Mouse (Mus musculus): ENCODE results near the gene Birc6.
"Not testable (repeated sequence)": the region's sequence is repeated elsewhere in the genome, so short reads cannot be mapped to it uniquely, and the experiment has no call there.

Birc6 gene

DNA sequence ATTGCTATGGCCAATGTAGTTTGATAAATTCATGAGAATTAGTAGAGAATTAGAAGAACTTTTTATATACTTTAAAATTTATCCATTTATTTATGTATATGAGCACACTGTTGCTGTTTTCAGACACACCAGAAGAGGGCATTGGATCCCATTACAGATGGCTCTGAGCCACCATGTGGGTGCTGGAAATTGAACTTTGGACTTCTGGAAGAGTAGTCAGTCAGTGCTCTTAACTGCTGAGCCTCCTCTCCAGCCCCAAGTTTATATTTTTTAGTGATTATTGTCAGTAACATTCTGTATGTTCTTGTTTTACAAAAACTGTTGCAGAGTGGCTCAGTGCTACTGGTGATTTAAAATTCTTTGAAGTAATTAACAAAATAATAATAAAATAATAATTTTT, 36.1 kb downstream of the Birc6 start:
- DNase-seq = no peak

- no peak for DNase-seq
Measured at GRCm38 (mm10) chr17:74569219-74569618, 41.1 kb downstream of the Birc6 start.

DNA sequence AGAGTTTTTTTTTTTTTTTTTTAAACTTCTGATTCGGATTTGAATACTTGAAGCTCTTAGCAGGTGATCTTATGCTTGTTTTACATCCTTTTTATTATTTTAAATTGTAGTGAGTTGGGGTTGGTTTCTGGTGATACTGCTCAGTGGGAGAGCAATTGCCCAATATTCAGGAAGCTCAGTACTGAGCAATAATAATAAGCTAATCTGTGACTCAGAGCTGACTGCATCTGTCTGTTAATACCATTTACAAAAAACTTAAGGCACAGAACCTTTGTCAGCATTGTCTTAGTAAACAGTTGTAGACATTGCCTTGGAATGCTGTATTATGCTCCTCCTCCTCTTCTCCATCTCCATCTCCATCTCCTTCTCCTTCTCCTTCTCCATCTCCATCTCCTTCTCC, 42.5 kb downstream of the Birc6 start:
- DNase-seq = no peak

DNA sequence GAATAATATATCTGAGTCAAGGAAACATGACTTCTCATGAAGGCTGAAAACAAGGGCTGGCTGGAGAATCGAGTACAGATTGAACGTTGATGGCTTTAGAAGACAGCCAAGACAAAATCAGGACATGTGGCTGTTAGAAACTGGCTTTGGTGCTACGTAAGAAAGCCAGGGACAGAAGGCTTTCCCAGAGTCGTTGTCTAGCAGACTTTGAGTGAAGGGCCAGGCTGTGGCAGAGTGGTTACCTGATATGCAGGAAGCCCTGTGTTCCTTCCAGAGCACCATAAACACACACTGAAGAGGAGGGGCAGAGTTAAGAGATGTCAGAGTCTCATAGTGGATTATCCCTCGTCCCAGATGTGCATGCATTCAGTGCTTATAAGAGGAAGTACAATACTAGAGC, 49.1 kb downstream of the Birc6 start:
- DNase-seq = peak; percentile 8

DNA sequence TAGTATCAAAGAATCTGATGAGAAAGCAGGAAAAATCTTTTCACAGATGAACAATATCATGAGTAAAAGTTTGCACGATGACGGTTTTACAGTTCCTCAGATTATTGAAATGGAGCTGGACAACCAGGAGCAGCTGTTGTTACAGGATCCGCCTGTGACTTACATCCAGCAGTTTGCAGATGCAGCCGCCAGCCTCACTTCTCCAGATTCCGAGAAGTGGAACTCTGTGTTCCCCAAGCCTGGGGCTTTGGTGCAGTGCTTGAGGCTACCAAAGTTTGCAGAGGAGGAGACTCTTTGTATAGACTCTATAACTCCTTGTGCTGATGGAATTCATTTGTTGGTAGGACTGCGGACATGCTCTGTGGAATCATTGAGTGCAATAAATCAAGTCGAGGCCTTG, 51.5 kb downstream of the Birc6 start:
- DNase-seq = no peak

GRCm38 (mm10) chr17:74580738-74581137, 52.6 kb downstream of the Birc6 start:
- DNase-seq = no peak

DNA sequence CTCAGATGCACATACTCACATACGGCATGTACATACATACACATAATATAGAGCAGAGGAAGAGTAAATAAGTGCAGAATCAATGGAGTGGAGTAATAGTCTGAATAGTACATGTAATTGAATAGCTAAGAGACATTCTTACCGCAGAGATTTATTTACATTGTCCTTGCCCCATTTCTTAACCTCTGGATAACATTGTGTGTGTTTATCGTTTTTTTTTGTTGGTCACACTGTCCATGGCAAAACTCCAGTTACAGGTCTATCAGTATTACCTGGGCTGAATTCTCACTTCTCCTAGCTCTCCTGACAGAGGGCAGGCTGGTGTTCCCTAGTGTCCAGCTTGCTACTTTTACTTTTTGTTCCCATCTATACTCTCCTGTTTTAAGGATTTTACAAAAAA, 58.7 kb downstream of the Birc6 start:
- no peak for DNase-seq

- DNase-seq = no peak
Measured at GRCm38 (mm10) chr17:74598908-74599307, 70.8 kb downstream of the Birc6 start.

DNA sequence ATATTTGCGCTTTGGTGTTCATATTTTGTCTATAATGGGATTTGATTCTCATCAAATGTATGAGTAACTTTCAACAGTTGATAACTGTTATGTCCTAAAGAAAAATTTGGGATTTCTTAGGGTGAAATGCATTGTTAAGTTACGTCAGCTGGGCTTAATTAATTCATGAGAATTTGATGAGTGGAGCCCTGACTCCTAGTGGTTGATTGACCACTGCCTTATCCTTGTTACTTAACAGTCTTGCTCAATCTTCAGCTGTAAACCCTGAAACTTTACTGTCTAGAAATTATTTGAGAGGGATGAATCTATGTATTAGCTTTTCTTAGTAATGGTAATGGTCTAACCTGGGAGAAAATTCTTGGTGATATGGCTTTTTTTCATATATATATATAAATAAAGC, 71.3 kb downstream of the Birc6 start:
- no peak for DNase-seq

DNA sequence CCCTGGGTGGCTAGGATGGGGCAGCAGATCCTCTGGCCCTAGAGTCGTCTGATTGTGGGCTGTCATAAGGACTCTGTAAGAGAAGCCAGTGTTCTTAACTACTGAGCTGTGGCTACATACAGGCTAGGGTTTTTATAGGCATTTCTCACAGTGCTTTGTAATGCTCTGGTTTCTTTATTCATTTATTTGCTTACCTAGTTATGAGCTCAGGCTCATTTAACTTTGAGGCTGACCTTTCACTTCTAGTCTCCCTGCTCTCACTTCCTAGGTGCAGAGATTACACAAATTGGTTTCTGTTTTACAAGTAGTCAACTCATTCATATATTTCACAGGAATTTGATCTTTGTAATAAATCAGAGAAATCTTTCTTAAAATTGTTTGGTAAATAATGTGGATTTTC, 73.1 kb downstream of the Birc6 start:
- DNase-seq = no peak

DNA sequence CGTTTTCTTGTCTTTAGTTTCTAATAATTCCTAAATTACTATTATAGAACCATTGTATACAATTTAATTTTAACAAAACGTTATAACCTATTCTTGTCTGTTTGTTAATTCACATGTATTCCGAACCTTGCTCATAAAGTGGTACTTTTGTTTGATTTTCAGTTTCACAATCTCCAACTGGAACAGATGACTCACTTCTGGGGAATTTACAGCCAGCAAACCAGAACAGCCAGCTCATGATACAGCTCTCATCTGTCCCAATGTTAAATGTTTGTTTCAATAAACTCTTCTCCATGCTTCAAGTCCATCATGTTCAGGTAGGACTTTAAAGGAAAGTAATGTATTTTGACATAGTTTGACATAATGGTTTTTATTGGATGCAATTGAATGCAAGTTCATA, 102.7 kb downstream of the Birc6 start:
- DNase-seq = no peak

- DNase-seq = no peak
Measured at GRCm38 (mm10) chr17:74642445-74642844, 114.3 kb downstream of the Birc6 start.

DNA sequence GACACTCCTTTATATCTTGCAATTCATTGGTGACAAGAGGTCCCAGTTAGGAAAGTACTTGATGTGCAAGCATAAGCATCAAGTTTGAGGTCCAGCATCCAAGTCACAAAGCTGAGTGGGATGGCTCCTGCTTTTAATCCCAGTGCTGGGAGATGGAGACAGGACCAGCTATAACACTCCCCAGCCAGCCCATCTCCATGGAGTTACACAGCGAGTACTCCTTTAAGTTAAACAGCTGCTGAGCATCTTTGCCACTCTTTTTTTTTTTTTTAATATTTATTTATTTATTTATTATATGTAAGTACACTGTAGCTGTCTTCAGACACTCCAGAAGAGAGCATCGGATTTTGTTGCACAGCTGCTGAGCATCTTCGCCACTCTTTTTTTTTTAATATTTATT, 130.3 kb downstream of the Birc6 start:
- DNase-seq = no peak

- no peak for DNase-seq
Measured at GRCm38 (mm10) chr17:74668010-74668409, 139.9 kb downstream of the Birc6 start.

GRCm38 (mm10) chr17:74670031-74670430, 141.9 kb downstream of the Birc6 start:
- DNase-seq = no peak

- DNase-seq = no peak
Measured at GRCm38 (mm10) chr17:74672446-74672845, 144.4 kb downstream of the Birc6 start.

DNA sequence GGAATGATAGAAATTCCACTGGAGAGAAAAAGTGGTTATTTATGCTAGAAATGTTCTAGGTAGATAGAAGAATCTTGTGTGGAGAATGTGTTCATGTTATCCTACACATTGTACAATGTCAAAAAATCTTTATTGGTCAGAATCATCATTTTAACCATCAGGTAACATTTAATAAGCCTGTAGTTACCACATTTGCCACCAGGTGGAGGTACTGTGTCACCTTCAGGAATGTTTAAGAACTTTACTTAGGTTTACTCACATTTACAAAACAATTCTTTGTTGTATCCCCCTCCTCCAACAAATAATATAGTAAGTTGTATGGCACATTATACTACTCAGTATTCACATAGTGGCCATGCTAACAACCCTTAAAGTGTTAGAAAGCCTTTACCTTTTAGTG, 145.2 kb downstream of the Birc6 start:
- DNase-seq = peak; percentile 55

- no peak for DNase-seq
Measured at GRCm38 (mm10) chr17:74678061-74678460, 150.0 kb downstream of the Birc6 start.

DNA sequence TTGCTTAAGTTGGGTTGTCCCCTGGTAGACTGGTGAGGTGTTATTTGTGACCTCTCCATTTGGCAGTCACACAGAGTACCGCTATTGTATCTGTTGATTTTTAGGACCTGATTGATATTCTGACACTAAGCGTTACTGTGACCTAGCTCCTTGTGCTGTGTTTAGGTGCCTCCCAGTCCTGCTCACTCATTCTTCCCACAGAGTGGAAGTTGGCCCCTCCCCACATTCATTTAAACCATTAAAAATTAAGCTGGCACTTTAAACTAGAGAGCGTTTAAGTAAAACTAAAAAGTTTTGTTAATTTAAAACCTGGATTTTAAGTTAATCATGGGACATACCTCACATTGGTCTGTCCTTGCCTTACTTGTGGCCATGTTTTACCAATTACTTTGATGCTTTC, 156.8 kb downstream of the Birc6 start:
- no peak for DNase-seq

GRCm38 (mm10) chr17:74688555-74688954, 160.5 kb downstream of the Birc6 start:
- DNase-seq = no peak

GRCm38 (mm10) chr17:74689406-74689805, 161.3 kb downstream of the Birc6 start:
- no peak for DNase-seq

DNA sequence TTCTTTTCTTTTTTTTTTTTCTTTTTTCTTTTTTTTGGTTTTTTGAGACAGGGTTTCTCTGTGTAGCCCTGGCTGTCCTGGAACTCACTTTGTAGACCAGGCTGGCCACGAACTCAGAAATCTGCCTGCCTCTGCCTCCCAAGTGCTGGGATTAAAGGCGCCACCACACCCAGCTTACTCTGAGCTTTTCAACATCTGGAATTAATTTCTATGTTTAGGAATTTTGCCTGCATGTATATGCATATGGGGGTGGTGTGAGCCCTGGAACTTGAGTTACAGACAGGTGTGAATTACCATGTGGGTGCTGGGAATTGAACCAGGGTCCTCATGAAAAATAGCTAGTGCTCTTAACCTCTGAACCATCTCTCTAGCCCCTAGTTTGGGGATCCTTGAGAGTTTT, 173.6 kb downstream of the Birc6 start:
- not testable (repeated sequence) for DNase-seq

DNA sequence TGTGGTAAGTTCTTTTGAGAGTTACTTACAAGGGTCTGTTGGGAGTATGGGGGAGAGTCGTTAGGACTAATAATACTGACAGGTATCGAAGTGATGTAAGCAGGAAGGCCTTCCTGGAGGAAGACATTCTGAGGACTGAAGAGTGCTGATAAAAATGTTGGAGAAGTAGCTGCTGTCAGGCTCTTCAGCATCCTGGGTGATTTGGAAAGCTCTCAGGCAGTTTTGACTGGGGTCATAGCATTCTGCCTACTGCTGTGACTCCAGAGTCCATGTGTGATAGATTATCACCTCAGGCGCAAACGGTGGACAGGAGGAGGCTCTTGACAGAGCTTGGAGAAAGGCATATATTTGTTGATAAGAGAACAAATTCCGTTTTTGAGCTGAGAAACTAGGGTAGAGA, 177.4 kb downstream of the Birc6 start:
- no peak for DNase-seq

GRCm38 (mm10) chr17:74706593-74706992, 178.5 kb downstream of the Birc6 start:
- DNase-seq = no peak

GRCm38 (mm10) chr17:74707637-74708152, 179.6 kb downstream of the Birc6 start:
- DNase-seq = no peak

GRCm38 (mm10) chr17:74710731-74711130, 182.6 kb downstream of the Birc6 start:
- DNase-seq = no peak
